Mouse (Mus musculus) bone marrow macrophage, adult 2 months (primary cell): Measurements from ENCODE around the gene Acot4. TPM values are rescaled to one million over a fixed set of nuclear protein-coding genes. Genes with fewer than 3 reads are reported as not detected.
"Not testable (repeated sequence)": the region's sequence is repeated elsewhere in the genome, so short reads cannot be mapped to it uniquely, and the experiment has no call there.

Experiments used
- H3K27ac ChIP-seq: 2 replicates; pipeline ENCODE4 v1.5.1; 2012; ENCODE audit warnings: low read depth, low read length; ENCODE audit not compliant: insufficient read depth
- H3K4me1 ChIP-seq: 2 replicates; pipeline ENCODE4 v1.6.1; 2012; ENCODE audit warnings: low read length; ENCODE audit not compliant: control insufficient read depth, insufficient read depth
- H3K4me3 ChIP-seq: 2 replicates; pipeline ENCODE4 v1.5.1; 2012; ENCODE audit warnings: mild to moderate bottlenecking, low read length, moderate library complexity; ENCODE audit not compliant: insufficient read depth
- CTCF ChIP-seq: IDR thresholded peaks from 2 replicates; pipeline ENCODE4 v1.5.1; 2012; ENCODE audit warnings: low read depth, mild to moderate bottlenecking, low read length, moderate library complexity
- POLR2A ChIP-seq: IDR thresholded peaks from 2 replicates; pipeline ENCODE4 v1.6.1; 2012; ENCODE audit warnings: mild to moderate bottlenecking, low read depth, low read length, borderline replicate concordance
- polyA plus RNA-seq: library from polyadenylated mRNA; stranded (reverse); fragments of >200 nt; gene quantifications from 2 replicates; pipeline ENCODE4 v1.2.4, GENCODE M21; 2012; ENCODE audit not compliant: missing spikeins, insufficient read depth, insufficient read length

Acot4 gene
- polyA plus RNA-seq, 1 experiment: 0.09 TPM

GRCm38 (mm10) chr12:84071696-84072095 lies 33.5 kb downstream of the Acot4 start:
- no peak overlapping the region for H3K27ac ChIP-seq
- no peak overlapping the region for H3K4me3 ChIP-seq
- no peak for TF ChIP-seq CTCF
- no peak for TF ChIP-seq POLR2A
- H3K4me1 ChIP-seq: no peaks in the 10 kb centered on the region

DNA sequence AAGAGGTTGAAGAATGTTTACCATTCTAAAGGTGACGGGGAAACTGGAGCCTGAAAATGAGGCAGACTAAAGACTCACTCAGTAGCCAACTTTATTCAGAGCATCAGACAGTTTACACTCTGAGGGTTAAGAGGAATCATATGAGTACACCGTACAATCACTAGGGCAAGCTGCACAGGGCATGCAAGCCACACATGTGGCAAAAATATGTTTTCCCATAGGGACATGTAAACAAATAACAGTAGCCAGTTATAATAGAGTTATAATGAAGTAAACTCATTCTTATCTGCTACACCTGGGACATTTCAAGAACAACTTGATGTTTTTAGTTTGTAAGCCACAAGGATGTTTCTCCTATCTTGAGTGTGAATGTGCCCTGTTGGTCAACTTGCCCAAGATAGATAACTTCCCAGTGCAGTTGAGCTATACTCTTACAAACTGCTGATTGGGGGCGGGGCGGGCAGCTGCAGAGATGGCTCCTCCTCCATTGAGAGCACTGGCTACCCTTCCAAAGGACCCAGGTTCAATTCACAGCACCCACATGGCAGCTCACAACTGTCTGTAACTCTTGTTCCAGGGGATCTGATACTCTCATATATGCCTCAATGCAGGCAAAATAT lies 39.3 kb downstream of the Acot4 start:
- TF ChIP-seq CTCF: no peak
- TF ChIP-seq POLR2A: no peak
- Histone ChIP-seq H3K27ac (no peak overlapping the region), H3K4me3 (no peak overlapping the region), H3K4me1 (no peaks in the 10 kb centered on the region)

- H3K4me1 ChIP-seq: no peaks in the 10 kb centered on the region
- H3K27ac ChIP-seq: no peak overlapping the region
- no peak overlapping the region for H3K4me3 ChIP-seq
- TF ChIP-seq CTCF (no peak), POLR2A (no peak)
These were observed 45.7 kb downstream of the Acot4 start for GRCm38 (mm10) chr12:84083842-84084241.

DNA sequence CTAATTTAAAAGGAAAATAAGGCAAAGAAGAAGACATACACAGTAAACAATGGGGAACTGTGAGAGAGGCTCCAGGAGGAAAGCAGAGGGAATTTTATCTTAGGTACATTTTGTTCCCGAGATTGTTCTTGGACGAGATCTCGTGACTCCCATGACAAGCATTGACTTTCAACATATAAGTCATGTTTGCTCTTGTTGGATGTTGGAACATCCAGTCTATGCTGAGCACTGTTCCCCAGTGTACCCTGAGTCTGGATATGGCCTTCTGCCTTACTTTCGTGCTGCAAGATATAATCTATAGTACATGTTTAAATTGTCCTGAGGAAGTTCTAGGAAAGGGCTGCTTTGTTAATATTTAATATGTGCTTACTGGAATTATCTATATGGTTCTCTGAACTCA lies 46.4 kb downstream of the Acot4 start:
- Histone ChIP-seq H3K4me3 (no peak overlapping the region), H3K4me1 (no peaks in the 10 kb centered on the region), H3K27ac (no peak overlapping the region)
- TF ChIP-seq POLR2A (no peak), CTCF (no peak)

DNA sequence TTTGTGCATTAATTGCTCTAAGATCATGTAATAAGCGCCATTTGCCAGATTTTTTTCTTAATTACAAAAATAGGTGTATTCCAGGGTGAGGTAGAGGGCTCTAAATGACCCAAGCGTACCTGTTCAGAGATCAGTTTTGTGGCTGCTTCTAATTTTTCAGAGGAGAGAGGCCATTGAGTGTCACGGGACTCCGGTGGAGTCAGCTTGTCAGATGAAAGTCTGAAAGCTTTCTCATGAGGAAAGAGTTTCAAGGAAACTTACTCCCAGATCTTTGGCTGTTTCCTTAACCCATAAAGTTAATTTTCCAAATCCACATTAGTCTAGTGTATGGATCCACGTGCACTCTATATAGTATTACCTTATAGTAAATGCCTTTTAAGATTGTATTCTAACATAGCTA lies 56.5 kb downstream of the Acot4 start:
- H3K4me1 ChIP-seq: not testable (repeated sequence)

More for the DNA sequence above, 56.5 kb downstream of the Acot4 start:
- H3K4me3 ChIP-seq, H3K27ac ChIP-seq: not testable (repeated sequence)

Other genes with a start within 250 kb of the Acot4 start
- gene Numb, start 116.4 kb upstream of the Acot4 start, polyA plus RNA-seq: 33.0 and 42.4 TPM in 2 replicates
- gene Riox1, start 87.8 kb upstream of the Acot4 start, polyA plus RNA-seq: 7.2 and 8.0 TPM in 2 replicates
- not detected in 2 replicates for gene Heatr4, start 53.5 kb upstream of the Acot4 start, polyA plus RNA-seq
- 12.5 and 15.0 TPM in 2 replicates for gene Acot2, start 50.5 kb upstream of the Acot4 start, polyA plus RNA-seq
- 13.0 and 14.5 TPM in 2 replicates for gene Acot1, start 28.9 kb upstream of the Acot4 start, polyA plus RNA-seq
- not detected in 2 replicates for gene Gm49366, start 556 bp downstream of the Acot4 start, polyA plus RNA-seq
- not detected in 2 replicates for gene Acot3, start 13.8 kb downstream of the Acot4 start, polyA plus RNA-seq
- gene Acot5, start 30.9 kb downstream of the Acot4 start, polyA plus RNA-seq: not detected in 2 replicates
- 0.47 and 0.49 TPM in 2 replicates for gene Acot6, start 62.3 kb downstream of the Acot4 start, polyA plus RNA-seq
- gene Dnal1, start 76.0 kb downstream of the Acot4 start, polyA plus RNA-seq: 3.9 TPM in 2 replicates
- gene Pnma1, start 110.1 kb downstream of the Acot4 start, polyA plus RNA-seq: 0.23 TPM in 1 of 2 replicates, not detected in the other
- gene Elmsan1, start 180.5 kb downstream of the Acot4 start, polyA plus RNA-seq: 26.6 and 33.7 TPM in 2 replicates
- gene Ptgr2, start 246.9 kb downstream of the Acot4 start, polyA plus RNA-seq: 46.7 and 50.7 TPM in 2 replicates